Mouse (Mus musculus): ENCODE data around the gene Acap3. TPM values are rescaled to one million over a fixed set of nuclear protein-coding genes. Genes with fewer than 3 reads are reported as not detected.

Gene Acap3
- polyA plus RNA-seq, 1 experiment: 9.0 TPM

DNA sequence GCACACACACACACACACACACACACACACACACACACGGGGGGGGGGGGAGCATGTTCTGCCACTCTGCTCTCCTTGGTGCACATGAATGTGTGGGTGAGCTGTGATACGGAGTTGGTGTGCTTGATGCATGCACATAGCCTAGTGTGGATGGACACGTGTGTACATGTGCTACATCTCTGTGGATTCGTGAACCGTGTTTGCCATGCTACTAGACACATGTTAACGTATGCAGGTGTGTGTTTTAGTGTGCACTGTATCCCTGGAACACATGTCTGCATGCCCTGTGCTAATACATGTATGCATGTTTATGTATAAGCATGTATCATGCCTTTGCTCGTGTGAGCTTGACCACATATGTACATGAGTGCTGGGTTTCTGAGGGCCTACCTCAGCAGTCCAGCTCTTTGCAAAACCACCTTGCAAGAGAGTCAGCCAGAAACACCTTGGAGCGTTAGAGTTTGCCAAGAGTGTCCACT is 1.6 kb downstream of the Acap3 start:
- no peak overlapping the region for H3K27ac ChIP-seq (ENCODE audit: control insufficient read depth, insufficient read depth, low read depth, low read length)
- TF ChIP-seq CTCF (IDR thresholded peaks at IDR 0.05; ENCODE audit: control insufficient read depth, insufficient read depth, insufficient replicate concordance, low read depth, low read length) (no peak), POLR2A (IDR thresholded peaks at IDR 0.05; ENCODE audit: control insufficient read depth, low read depth, low read length) (no peak)
- no peaks in the 10 kb centered on the region; the same call in 1 of the 2 replicates for H3K36me3 ChIP-seq (ENCODE audit: control insufficient read depth, insufficient read depth, low read length)
- no peak overlapping the region for H3K4me3 ChIP-seq (ENCODE audit: control insufficient read depth, low read depth, low read length)
- no peaks in the 10 kb centered on the region for H3K27me3 ChIP-seq (ENCODE audit: control insufficient read depth, insufficient read depth, low read length)
- peaks cover 22% of the 10 kb centered on the region for H3K4me1 ChIP-seq (ENCODE audit: control insufficient read depth, insufficient read depth, low read length)

DNA sequence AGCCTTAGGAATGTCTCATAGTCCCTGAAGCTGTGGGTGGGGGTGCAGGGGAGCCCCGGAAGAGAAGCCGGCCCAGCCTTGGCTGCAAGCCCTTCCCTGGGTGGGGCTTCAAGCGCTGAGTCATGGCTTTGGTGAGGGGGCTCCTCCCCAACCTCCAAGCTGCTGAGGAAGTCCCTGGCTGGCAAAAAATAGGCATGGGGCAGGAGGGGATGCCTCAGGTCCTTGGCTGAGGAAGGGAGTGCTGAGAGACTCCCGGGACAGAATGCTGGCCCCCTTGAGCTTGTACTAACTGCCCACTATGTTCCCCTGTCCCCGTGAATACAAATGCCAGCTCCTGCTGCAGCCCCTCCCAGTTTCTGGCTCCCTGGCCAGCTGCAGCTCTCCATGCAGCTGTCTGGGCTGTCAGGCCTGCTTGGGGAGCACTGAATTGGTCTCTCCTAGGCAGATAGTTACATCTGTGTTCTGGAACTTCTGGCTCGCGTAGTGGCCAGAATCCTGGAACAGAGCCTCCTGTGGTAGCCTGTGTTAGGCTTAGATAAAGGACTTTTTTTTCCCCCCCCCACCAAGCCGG is 2.8 kb downstream of the Acap3 start:
- peaks cover 22% of the 10 kb centered on the region for H3K4me1 ChIP-seq (ENCODE audit: control insufficient read depth, insufficient read depth, low read length)
- no peak overlapping the region for H3K4me3 ChIP-seq (ENCODE audit: control insufficient read depth, low read depth, low read length)
- H3K27me3 ChIP-seq (ENCODE audit: control insufficient read depth, insufficient read depth, low read length): no peaks in the 10 kb centered on the region
- H3K36me3 ChIP-seq (ENCODE audit: control insufficient read depth, insufficient read depth, low read length): no peaks in the 10 kb centered on the region
- TF ChIP-seq CTCF (IDR thresholded peaks at IDR 0.05; ENCODE audit: control insufficient read depth, insufficient read depth, insufficient replicate concordance, low read depth, low read length): no peak
- TF ChIP-seq POLR2A (IDR thresholded peaks at IDR 0.05; ENCODE audit: control insufficient read depth, low read depth, low read length): no peak
- H3K27ac ChIP-seq (ENCODE audit: control insufficient read depth, insufficient read depth, low read depth, low read length): no peak overlapping the region

GRCm38 (mm10) chr4:155895216-155895615 is 3.6 kb downstream of the Acap3 start:
- no peak for TF ChIP-seq CTCF (IDR thresholded peaks at IDR 0.05; ENCODE audit: control insufficient read depth, insufficient read depth, insufficient replicate concordance, low read depth, low read length)
- no peak for TF ChIP-seq POLR2A (IDR thresholded peaks at IDR 0.05; ENCODE audit: control insufficient read depth, low read depth, low read length)
- H3K36me3 ChIP-seq (ENCODE audit: control insufficient read depth, insufficient read depth, low read length): no peaks in the 10 kb centered on the region
- peak overlapping the region; percentile 16; the same call in 1 of the 2 replicates for H3K27ac ChIP-seq (ENCODE audit: control insufficient read depth, insufficient read depth, low read depth, low read length)
- H3K4me1 ChIP-seq (ENCODE audit: control insufficient read depth, insufficient read depth, low read length): peaks cover 22% of the 10 kb centered on the region
- H3K4me3 ChIP-seq (ENCODE audit: control insufficient read depth, low read depth, low read length): no peak overlapping the region
- H3K27me3 ChIP-seq (ENCODE audit: control insufficient read depth, insufficient read depth, low read length): no peaks in the 10 kb centered on the region

GRCm38 (mm10) chr4:155895826-155896225 is 4.2 kb downstream of the Acap3 start:
- H3K4me1 ChIP-seq (ENCODE audit: control insufficient read depth, insufficient read depth, low read length): peaks cover 17% of the 10 kb centered on the region
- H3K27ac ChIP-seq (ENCODE audit: control insufficient read depth, insufficient read depth, low read depth, low read length): no peak overlapping the region
- H3K4me3 ChIP-seq (ENCODE audit: control insufficient read depth, low read depth, low read length): no peak overlapping the region
- no peak for TF ChIP-seq POLR2A (IDR thresholded peaks at IDR 0.05; ENCODE audit: control insufficient read depth, low read depth, low read length)
- no peaks in the 10 kb centered on the region for H3K36me3 ChIP-seq (ENCODE audit: control insufficient read depth, insufficient read depth, low read length)
- no peaks in the 10 kb centered on the region for H3K27me3 ChIP-seq (ENCODE audit: control insufficient read depth, insufficient read depth, low read length)

- TF ChIP-seq POLR2A (IDR thresholded peaks at IDR 0.05; ENCODE audit: control insufficient read depth, low read depth, low read length): no peak
- no peak for TF ChIP-seq CTCF (IDR thresholded peaks at IDR 0.05; ENCODE audit: control insufficient read depth, insufficient read depth, insufficient replicate concordance, low read depth, low read length)
- no peak overlapping the region for H3K27ac ChIP-seq (ENCODE audit: control insufficient read depth, insufficient read depth, low read depth, low read length)
- no peaks in the 10 kb centered on the region for H3K27me3 ChIP-seq (ENCODE audit: control insufficient read depth, insufficient read depth, low read length)
- H3K4me3 ChIP-seq (ENCODE audit: control insufficient read depth, low read depth, low read length): no peak overlapping the region
- H3K36me3 ChIP-seq (ENCODE audit: control insufficient read depth, insufficient read depth, low read length): no peaks in the 10 kb centered on the region
- H3K4me1 ChIP-seq (ENCODE audit: control insufficient read depth, insufficient read depth, low read length): peaks cover 11% of the 10 kb centered on the region
Observed at GRCm38 (mm10) chr4:155896461-155896860, 4.8 kb downstream of the Acap3 start.

GRCm38 (mm10) chr4:155898318-155898717 is 6.7 kb downstream of the Acap3 start:
- Histone ChIP-seq H3K27ac (ENCODE audit: control insufficient read depth, insufficient read depth, low read depth, low read length) (no peak overlapping the region), H3K4me1 (ENCODE audit: control insufficient read depth, insufficient read depth, low read length) (peaks cover 5% of the 10 kb centered on the region; the same call in 1 of the 2 replicates), H3K36me3 (ENCODE audit: control insufficient read depth, insufficient read depth, low read length) (no peaks in the 10 kb centered on the region), H3K4me3 (ENCODE audit: control insufficient read depth, low read depth, low read length) (no peak overlapping the region), H3K27me3 (ENCODE audit: control insufficient read depth, insufficient read depth, low read length) (no peaks in the 10 kb centered on the region)
- TF ChIP-seq CTCF (IDR thresholded peaks at IDR 0.05; ENCODE audit: control insufficient read depth, insufficient read depth, insufficient replicate concordance, low read depth, low read length) (no peak), POLR2A (IDR thresholded peaks at IDR 0.05; ENCODE audit: control insufficient read depth, low read depth, low read length) (no peak)

- Histone ChIP-seq H3K36me3 (ENCODE audit: control insufficient read depth, insufficient read depth, low read length) (no peaks in the 10 kb centered on the region), H3K27me3 (ENCODE audit: control insufficient read depth, insufficient read depth, low read length) (no peaks in the 10 kb centered on the region), H3K4me1 (ENCODE audit: control insufficient read depth, insufficient read depth, low read length) (peaks cover 3% of the 10 kb centered on the region; the same call in 1 of the 2 replicates), H3K27ac (ENCODE audit: control insufficient read depth, insufficient read depth, low read depth, low read length) (no peak overlapping the region), H3K4me3 (ENCODE audit: control insufficient read depth, low read depth, low read length) (no peak overlapping the region)
- TF ChIP-seq CTCF (IDR thresholded peaks at IDR 0.05; ENCODE audit: control insufficient read depth, insufficient read depth, insufficient replicate concordance, low read depth, low read length): no peak
Observed at GRCm38 (mm10) chr4:155899355-155899754, 7.7 kb downstream of the Acap3 start.

DNA sequence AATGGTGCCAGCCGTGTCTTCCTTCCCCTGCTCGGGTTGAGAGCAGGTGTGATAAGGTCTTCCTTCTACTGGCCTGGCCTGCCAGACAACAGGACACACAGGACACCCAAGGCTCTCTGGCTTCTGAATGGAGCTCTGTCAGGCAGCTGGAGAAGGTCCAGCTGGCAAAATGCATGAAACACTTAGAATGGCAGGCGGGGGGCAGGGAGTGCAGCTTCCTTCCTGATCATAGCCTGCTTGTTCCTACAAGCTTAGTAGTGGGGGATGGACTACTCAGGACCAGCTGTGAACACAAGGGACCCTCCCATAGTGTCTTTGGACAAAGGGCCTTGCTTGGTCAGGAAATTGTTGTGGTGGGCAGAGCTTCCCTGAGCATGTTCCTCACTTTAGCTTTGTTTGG is 9.6 kb downstream of the Acap3 start:
- Histone ChIP-seq H3K36me3 (ENCODE audit: control insufficient read depth, insufficient read depth, low read length) (no peaks in the 10 kb centered on the region), H3K4me3 (ENCODE audit: control insufficient read depth, low read depth, low read length) (no peak overlapping the region), H3K27ac (ENCODE audit: control insufficient read depth, insufficient read depth, low read depth, low read length) (no peak overlapping the region), H3K27me3 (ENCODE audit: control insufficient read depth, insufficient read depth, low read length) (no peaks in the 10 kb centered on the region), H3K4me1 (ENCODE audit: control insufficient read depth, insufficient read depth, low read length) (no peaks in the 10 kb centered on the region)
- TF ChIP-seq POLR2A (IDR thresholded peaks at IDR 0.05; ENCODE audit: control insufficient read depth, low read depth, low read length): no peak
- no peak for TF ChIP-seq CTCF (IDR thresholded peaks at IDR 0.05; ENCODE audit: control insufficient read depth, insufficient read depth, insufficient replicate concordance, low read depth, low read length)
